Mouse (Mus musculus): Measurements from ENCODE around the gene Dact3. TPM values are rescaled to one million over a fixed set of nuclear protein-coding genes. Genes with fewer than 3 reads are reported as not detected.

The Dact3 gene
- polyA plus RNA-seq, 1 experiment from 2014 or later, result 0.18 TPM

DNA sequence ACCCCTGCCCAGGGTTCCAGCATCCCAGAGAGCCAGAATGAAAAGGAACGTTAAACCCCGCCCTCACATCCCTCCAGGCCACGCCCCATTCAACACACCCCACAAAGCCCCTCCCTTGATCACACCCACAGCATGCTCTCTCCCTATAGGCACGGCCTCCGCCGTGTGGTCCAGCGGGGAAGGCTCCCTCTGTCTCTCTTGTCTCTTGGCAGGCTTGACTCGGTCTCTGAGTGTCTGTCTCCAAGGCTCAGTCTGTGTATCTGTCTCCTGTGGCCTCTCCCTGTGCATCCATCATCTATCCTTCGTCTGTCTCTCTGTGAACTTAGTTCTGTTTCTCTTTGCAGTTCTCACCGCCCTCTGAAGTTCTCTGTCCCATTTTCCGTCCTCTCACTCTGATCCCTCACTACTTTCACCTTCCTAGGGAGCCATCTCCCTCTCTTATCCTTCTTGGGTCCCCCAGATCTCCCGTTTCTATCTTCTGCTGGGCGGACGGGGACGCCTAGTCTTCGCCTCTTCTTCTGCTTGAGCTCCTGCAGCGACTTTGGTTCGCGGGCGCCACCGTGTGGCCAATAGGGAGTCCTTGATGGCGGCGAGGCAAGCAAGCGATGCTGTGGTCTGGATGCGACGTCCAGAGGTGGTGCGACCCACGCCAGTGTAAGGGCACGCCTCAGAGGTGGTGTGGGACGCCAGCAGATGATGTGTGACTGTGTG lies 16.7 kb downstream of the Dact3 start, which contains the start of gene Gng8:
Gng8 (plus strand) TSS at position 146 of the 711 bp plus-strand sequence.
- DNase-seq (ENCODE audit: low spot score), result peak; percentile 84

DNA sequence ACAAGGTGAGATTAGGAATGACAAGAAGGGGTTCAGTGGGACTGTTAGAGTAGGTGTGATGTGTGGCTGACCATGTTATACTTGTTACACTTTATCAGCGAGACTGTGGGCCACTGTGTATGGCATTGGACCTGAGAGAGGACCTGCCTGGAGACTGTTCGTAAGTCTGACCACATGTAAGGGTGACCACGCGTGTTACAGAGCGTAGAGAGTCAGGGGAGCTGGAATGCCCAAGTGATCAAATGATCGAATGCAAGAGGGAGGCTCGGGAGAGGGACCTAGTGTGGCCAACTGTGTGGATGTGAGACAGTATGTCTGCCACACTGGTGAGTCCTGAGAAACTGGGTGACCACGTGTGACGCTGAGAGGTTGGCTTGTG lies 17.2 kb downstream of the Dact3 start:
- no peak for DNase-seq (ENCODE audit: low spot score)

DNA sequence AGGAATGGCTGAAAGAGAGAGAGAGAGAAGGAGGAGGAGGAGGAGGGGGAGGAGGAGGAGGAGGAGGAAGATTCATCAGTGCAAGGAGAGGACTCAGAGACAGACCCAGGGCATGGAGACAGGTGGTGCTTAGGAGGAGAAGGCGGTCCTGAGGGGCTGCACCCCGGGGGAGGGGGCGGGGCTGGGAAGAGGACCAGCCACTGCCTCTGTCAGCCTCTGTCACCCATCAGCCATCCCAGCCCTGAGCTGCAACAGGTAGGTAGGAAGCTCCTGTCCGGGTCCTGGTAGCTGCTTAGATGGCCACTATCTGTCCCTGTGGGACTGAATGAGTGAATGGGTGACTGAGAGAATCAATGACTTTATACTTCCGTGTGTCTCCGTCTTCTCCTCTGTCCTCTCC lies 18.5 kb downstream of the Dact3 start:
- DNase-seq (ENCODE audit: low spot score), result no peak

DNA sequence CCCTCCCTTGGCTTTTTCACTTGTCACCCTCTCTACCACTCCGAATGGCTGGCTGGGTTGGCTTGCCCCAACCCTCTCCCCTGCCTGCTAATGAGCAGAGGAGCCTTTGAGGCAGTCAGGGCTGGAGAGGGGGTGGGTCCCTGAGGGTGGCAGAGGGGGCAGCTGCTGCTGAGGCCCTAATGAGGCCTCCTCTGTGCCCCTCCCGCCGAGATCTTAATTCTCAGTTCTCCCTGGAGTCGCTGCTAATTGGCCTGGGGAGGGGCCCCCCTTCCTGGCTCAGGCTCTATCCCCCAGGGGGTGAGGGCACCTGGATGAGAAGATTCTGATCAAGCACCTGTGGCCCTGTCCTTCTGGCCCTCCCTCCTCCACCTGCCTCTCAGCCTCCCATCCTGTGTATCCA lies 19.2 kb downstream of the Dact3 start:
- DNase-seq (ENCODE audit: low spot score), result no peak

DNA sequence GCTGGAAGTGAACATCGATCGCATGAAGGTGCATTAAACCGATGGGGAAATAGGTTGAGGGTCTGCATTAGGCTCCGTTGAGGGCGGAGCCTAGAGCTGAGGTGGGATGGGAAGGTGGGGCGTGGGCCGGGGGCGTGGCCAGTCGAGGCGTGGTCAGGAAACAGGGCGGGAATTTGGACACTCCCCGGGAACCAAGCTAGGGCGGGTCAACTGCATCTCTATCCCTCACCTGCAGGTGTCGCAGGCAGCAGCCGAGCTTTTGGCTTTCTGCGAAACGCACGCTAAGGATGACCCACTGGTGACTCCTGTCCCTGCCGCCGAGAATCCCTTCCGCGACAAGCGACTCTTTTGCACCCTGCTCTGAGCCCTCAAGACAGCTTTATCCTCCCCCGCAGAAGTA lies 19.9 kb downstream of the Dact3 start:
- DNase-seq (ENCODE audit: low spot score), result peak; percentile 63

GRCm38 (mm10) chr7:16895511-16895910 lies 20.4 kb downstream of the Dact3 start:
- no peak for DNase-seq (ENCODE audit: low spot score)

- DNase-seq (ENCODE audit: low spot score), result no peak
These were observed 25.4 kb downstream of the Dact3 start for GRCm38 (mm10) chr7:16900526-16900925.

- DNase-seq (ENCODE audit: low spot score), result no peak
These were observed 28.4 kb downstream of the Dact3 start for GRCm38 (mm10) chr7:16903439-16903955.

GRCm38 (mm10) chr7:16904120-16904675 lies 29.1 kb downstream of the Dact3 start:
- no peak for DNase-seq (ENCODE audit: low spot score)

GRCm38 (mm10) chr7:16905491-16906021 lies 30.4 kb downstream of the Dact3 start:
- no peak for DNase-seq (ENCODE audit: low spot score)

GRCm38 (mm10) chr7:16906281-16906680 lies 31.2 kb downstream of the Dact3 start, which contains the start of gene Ptgir:
Gene Ptgir (plus strand): TSS chr7:16906490.
- peak; percentile 51 for DNase-seq (ENCODE audit: low spot score)

- DNase-seq (ENCODE audit: low spot score), result no peak
These were observed 31.9 kb downstream of the Dact3 start for GRCm38 (mm10) chr7:16906889-16907559.

DNA sequence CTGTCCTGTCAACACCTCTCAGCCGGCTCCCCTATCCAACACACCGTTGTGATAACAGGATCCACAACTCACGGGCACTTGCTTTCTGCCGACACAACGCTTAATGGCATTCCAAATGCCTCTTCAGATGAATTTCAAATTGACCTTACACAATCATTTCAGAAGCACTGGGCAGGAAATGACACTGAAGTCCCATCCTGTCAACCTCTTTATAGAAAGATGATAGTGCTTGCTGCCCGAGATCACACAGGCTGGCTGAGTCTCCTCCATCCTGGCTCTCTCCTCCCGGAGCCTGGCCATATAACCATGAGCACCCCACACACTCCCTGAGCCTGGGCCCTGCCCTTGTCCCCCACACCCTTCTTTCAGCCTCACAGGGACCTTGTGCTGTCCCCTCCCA lies 32.7 kb downstream of the Dact3 start:
- no peak for DNase-seq (ENCODE audit: low spot score)

DNA sequence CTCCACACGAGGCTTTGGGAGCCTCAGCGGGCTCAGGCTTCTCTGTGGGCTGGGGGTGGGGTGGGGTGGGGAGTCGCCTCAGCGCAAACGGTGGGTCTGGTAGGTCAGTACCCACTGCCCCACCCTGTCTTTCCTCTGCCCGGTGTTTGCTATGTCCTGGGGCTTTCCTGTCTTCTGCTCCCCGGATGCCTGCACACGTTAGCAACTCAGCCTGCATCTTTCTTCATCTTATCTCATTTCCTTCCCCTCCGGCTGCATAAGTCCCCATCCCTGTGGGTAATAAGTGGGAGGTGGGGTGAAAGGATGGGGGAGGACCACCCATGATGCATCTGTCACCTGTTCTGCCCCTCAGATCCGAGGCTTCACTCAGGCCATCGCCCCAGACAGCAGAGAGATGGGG lies 33.2 kb downstream of the Dact3 start:
- DNase-seq (ENCODE audit: low spot score), result no peak

DNA sequence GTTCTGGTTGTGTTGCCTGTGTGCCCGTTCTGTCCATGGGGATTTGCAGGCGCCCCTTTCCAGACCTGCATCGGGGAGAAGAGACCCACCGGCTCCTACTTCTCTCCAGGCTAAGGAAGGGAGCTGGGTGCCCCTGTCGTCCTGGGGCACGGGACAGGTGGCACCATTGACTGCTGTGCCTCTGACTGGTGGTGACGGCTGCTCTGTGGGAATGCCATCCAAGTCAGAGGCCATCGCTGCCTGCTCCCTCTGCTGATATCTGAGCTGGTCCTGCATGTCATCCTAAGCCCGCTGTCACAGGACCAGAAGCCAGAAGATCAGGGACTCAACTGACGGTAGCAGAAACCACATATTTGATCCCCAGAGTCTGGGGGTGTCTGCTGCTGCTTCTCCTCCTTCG lies 33.7 kb downstream of the Dact3 start:
- no peak for DNase-seq (ENCODE audit: low spot score)

DNA sequence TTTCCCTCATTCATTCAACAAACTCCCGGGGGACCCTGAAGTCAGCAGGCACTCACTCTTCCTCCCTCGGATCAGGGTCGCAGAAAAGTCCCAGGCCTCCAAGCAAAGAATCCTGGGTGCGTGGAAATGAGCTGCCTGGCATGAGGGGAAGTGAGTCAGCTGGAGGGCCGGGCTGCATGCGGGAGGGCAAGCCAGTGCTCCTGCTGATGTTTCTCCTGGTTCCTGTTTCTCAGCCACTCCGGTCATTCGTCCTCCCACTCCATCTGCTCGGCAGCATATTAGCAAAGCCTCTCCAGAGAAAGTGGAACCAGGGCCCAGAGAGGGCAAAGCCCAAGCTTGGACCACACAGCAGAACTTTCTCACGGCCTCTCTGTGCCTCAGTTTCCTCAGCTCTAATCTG lies 34.8 kb downstream of the Dact3 start:
- DNase-seq (ENCODE audit: low spot score), result no peak

DNA sequence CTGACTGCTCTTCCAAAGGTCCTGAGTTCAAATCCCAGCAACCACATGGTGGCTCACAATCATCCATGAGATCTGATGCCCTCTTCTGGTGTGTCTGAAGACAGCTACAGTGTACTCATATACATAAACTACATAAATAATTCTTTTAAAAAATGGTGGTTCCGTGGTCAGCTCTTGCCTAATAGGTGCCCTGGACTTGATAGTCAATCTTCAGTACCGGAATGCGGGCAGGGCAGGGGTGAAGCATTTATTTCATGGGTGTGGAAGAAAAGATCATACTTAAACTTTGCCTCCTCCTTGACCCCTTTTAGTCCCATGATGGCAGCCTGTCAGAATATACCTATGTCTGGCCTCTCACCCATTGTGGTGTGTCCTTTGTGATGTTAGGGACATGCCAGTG lies 36.8 kb downstream of the Dact3 start:
- no peak for DNase-seq (ENCODE audit: low spot score)

DNA sequence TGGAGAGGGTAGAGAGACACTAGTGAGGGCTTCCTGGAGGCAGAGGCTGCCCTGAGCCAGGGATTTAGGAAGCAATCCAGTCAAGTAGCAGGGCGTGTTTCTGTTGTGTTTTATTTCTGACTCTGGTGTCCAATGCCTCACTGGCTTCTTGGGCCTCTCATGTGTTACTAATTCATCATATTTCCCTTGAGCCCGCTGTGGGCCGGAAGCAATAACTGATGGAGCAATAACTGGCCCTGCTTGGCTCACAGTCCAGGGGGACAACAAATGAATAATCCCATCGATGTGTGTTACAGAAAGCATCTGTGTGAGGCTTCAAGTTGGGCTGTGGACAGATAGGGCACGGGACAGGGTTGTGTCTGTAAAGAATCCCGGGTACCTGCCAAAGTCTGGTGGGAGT lies 37.2 kb downstream of the Dact3 start:
- DNase-seq (ENCODE audit: low spot score), result no peak

DNA sequence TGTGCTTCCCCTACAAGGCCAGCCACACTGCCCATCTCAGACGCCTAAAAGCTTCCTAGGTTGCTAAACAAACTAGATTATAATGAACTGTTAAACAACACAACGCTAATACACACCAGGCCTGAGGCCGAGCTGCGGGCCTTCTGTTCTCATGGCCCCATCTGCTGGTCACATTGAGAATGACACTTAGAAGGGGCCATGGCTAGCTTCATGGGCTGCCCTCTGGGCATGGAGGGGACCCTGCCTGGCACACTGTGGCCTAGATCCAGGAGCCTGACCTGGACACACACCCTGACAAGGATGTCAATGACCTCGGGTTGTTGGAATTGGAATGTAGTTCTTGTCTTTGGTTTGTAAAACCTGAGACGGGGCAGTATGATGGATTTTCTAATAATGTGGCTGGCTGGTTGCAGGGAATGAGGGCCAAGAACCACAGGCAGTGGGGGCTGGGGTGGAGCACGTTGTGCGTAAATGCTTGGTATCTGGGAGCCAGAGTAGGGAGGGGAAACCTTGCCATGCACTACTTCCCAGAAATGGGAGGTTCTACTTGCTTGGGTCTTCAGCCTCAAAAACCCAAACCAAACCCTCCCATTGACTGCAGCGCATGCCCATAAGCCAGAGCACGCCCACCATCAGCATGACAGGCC lies 38.8 kb downstream of the Dact3 start:
- peak; percentile 75 for DNase-seq (ENCODE audit: low spot score)

GRCm38 (mm10) chr7:16914453-16915343 lies 39.6 kb downstream of the Dact3 start:
- no peak for DNase-seq (ENCODE audit: low spot score)
